Mouse (Mus musculus) liver, embryonic 14.5 days (tissue): ENCODE measurements around the gene Picalm.

ENCODE experiments used
- CTCF ChIP-seq: IDR thresholded peaks from 2 replicates; pipeline ENCODE4 v1.5.1; 2016; ENCODE audit warnings: antibody characterized with exemption, low read depth, control low read depth
- EP300 ChIP-seq: IDR thresholded peaks from 2 replicates; pipeline ENCODE4 v1.6.1; 2016; ENCODE audit warnings: antibody characterized with exemption, low read depth

- TF ChIP-seq CTCF = no peak
- TF ChIP-seq EP300 = no peak
Observed at GRCm38 (mm10) chr7:90233921-90234320, 103.9 kb downstream of the Picalm start.
